Mouse (Mus musculus) bone marrow macrophage, adult 2 months (primary cell): ENCODE measurements around the gene G0s2. TPM values are rescaled to one million over a fixed set of nuclear protein-coding genes. Genes with fewer than 3 reads are reported as not detected.

ENCODE experiments used
- H3K27ac ChIP-seq: 2 replicates; pipeline ENCODE4 v1.5.1; 2012; ENCODE audit warnings: low read depth, low read length; ENCODE audit not compliant: insufficient read depth
- H3K4me1 ChIP-seq: 2 replicates; pipeline ENCODE4 v1.6.1; 2012; ENCODE audit warnings: low read length; ENCODE audit not compliant: control insufficient read depth, insufficient read depth
- H3K4me3 ChIP-seq: 2 replicates; pipeline ENCODE4 v1.5.1; 2012; ENCODE audit warnings: mild to moderate bottlenecking, low read length, moderate library complexity; ENCODE audit not compliant: insufficient read depth
- CTCF ChIP-seq: IDR thresholded peaks from 2 replicates; pipeline ENCODE4 v1.5.1; 2012; ENCODE audit warnings: low read depth, mild to moderate bottlenecking, low read length, moderate library complexity
- POLR2A ChIP-seq: IDR thresholded peaks from 2 replicates; pipeline ENCODE4 v1.6.1; 2012; ENCODE audit warnings: mild to moderate bottlenecking, low read depth, low read length, borderline replicate concordance
- polyA plus RNA-seq: library from polyadenylated mRNA; stranded (reverse); fragments of >200 nt; gene quantifications from 2 replicates; pipeline ENCODE4 v1.2.4, GENCODE M21; 2012; ENCODE audit not compliant: missing spikeins, insufficient read depth, insufficient read length

Gene G0s2
- polyA plus RNA-seq, 1 experiment = not detected

GRCm38 (mm10) chr1:193225531-193225930, 47.5 kb downstream of the G0s2 start:
- H3K27ac ChIP-seq = no peak overlapping the region
- TF ChIP-seq POLR2A (no peak), CTCF (no peak)
- H3K4me3 ChIP-seq = no peak overlapping the region
- peaks cover 19% of the 10 kb centered on the region for H3K4me1 ChIP-seq

Other genes starting within 250 kb of the G0s2 start
- gene Syt14, start 237.4 kb downstream of the G0s2 start, polyA plus RNA-seq = not detected in 2 replicates
- 9.8 and 14.3 TPM in 2 replicates for gene Diexf, start 142.9 kb downstream of the G0s2 start, polyA plus RNA-seq
- not detected in 2 replicates for gene Irf6, start 120.1 kb downstream of the G0s2 start, polyA plus RNA-seq
- gene A130010J15Rik, start 105.2 kb downstream of the G0s2 start, polyA plus RNA-seq = 3.8 and 4.2 TPM in 2 replicates
- 48.6 and 52.3 TPM in 2 replicates for gene Traf3ip3, start 71.5 kb downstream of the G0s2 start, polyA plus RNA-seq
- gene Lamb3, start 65.5 kb downstream of the G0s2 start, polyA plus RNA-seq = 0.50 TPM in 1 of 2 replicates, not detected in the other
- gene Hsd11b1, start 9.1 kb downstream of the G0s2 start, polyA plus RNA-seq = 0.77 TPM in 1 of 2 replicates, not detected in the other
- gene Camk1g, start 97.1 kb upstream of the G0s2 start, polyA plus RNA-seq = not detected in 2 replicates